Mouse (Mus musculus): ENCODE measurements around the gene Shkbp1. TPM values are rescaled to one million over a fixed set of nuclear protein-coding genes. Genes with fewer than 3 reads are reported as not detected.

The Shkbp1 gene
- polyA plus RNA-seq, 1 experiment from 2014 or later = 52.4 TPM

DNA sequence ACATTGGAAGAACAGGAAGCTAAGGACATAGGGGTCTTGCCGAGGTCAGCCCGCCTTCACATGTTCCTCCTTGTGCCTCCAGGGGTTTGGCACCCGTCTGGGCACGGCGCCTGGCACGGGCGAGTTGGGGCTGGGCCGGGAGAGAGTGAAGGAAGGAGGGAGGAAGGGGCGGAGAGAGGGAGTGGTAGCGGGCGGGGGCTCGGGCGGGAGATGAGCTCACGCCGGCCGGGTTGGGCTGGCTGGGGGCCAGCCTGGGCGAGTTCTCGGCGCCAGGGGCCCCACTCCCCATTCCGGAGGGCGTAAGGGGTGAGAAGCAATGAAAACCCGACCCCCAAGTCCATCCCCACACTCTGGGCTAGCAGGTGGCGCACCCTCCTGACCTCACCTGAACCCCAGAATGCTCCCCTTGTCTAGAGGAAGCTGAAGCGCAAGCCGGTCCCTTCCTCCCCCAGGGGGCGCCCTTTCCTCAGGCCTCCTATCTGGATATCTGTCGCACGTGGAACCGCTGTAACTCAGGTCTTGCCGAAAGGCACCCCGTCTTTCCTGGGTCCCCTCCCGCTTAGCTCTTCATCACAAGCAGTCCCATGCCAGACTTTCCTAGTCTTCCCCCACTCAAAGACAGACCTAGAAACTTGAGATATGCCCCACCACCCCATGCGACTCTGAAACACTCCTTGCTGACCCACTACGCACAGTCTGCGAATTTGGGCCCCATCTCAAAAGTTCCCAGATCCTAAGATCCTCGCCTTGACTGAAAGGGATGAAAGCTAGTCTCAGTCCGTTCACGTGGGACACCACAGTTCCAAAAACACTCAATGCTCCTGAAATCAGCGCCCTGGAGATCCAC lies 23.2 kb downstream of the Shkbp1 start:
- H3K9me3 ChIP-seq (replicated peaks; ENCODE audit: control insufficient read depth, low read length) = no peaks in the 10 kb centered on the region
- no peak; the same call in 1 of the 2 replicates for ATAC-seq
- H3K27ac ChIP-seq (ENCODE audit: low read depth, low read length) = no peak overlapping the region
- H3K36me3 ChIP-seq (ENCODE audit: control insufficient read depth, insufficient read depth, low read length) = 0 out of 2 replicates have a peak, but pooled peaks cover 2% of the 10 kb centered on the region
- peaks cover 13% of the 10 kb centered on the region for H3K4me1 ChIP-seq (ENCODE audit: control insufficient read depth, insufficient read depth, low read length)
- DNase-seq (ENCODE audit: low spot score) = peak; percentile 79
- H3K27me3 ChIP-seq (replicated peaks; ENCODE audit: control insufficient read depth, insufficient read depth, low read length) = peaks cover 72% of the 10 kb centered on the region
- H3K4me2 ChIP-seq (ENCODE audit: low read length) = peak overlapping the region; percentile 84
- peak overlapping the region; percentile 44 for H3K4me3 ChIP-seq (ENCODE audit: low read depth, low read length)
- 1% methylated on average over 37 of the region's 39 CpGs for WGBS
- peak overlapping the region; percentile 63 for H3K9ac ChIP-seq (ENCODE audit: low read length)

DNA sequence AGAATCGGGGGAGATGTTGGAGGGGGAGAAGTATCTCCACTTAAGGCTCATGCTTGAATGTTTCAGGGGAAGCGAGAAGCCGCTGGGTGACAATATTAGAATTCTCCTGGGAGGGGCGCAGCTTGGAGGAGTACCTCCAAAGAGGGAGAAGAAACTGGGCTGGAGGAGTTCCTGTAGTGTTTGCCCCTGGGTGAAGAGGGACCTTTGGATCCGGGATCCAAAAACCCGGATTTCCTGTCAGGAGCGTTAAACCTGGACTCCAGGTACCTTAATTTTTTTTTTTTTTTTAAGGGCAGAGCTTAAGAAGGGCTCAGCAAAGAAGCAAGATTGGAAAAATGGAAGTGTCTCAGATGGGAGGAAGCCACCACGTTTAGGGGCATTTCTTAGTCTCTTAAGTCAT lies 24.0 kb downstream of the Shkbp1 start:
- Histone ChIP-seq H3K4me2 (ENCODE audit: low read length) (peak overlapping the region; percentile 84; the same call in 1 of the 2 replicates), H3K9ac (ENCODE audit: low read length) (no peak overlapping the region), H3K9me3 (replicated peaks; ENCODE audit: control insufficient read depth, low read length) (no peaks in the 10 kb centered on the region), H3K4me3 (ENCODE audit: low read depth, low read length) (0 out of 2 replicates have a peak overlapping the region, but pooled peaks have one; percentile 44), H3K27me3 (replicated peaks; ENCODE audit: control insufficient read depth, insufficient read depth, low read length) (peaks cover 75% of the 10 kb centered on the region), H3K27ac (ENCODE audit: low read depth, low read length) (no peak overlapping the region), H3K36me3 (ENCODE audit: control insufficient read depth, insufficient read depth, low read length) (0 out of 2 replicates have a peak, but pooled peaks cover 2% of the 10 kb centered on the region), H3K4me1 (ENCODE audit: control insufficient read depth, insufficient read depth, low read length) (peaks cover 8% of the 10 kb centered on the region)
- 10% methylated on average over 8 of the region's 8 CpGs for WGBS
- DNase-seq (ENCODE audit: low spot score) (no peak), ATAC-seq (no peak)

GRCm38 (mm10) chr7:27331541-27331851 lies 24.3 kb downstream of the Shkbp1 start:
- no peak for ATAC-seq
- peaks cover 8% of the 10 kb centered on the region for H3K4me1 ChIP-seq (ENCODE audit: control insufficient read depth, insufficient read depth, low read length)

DNA sequence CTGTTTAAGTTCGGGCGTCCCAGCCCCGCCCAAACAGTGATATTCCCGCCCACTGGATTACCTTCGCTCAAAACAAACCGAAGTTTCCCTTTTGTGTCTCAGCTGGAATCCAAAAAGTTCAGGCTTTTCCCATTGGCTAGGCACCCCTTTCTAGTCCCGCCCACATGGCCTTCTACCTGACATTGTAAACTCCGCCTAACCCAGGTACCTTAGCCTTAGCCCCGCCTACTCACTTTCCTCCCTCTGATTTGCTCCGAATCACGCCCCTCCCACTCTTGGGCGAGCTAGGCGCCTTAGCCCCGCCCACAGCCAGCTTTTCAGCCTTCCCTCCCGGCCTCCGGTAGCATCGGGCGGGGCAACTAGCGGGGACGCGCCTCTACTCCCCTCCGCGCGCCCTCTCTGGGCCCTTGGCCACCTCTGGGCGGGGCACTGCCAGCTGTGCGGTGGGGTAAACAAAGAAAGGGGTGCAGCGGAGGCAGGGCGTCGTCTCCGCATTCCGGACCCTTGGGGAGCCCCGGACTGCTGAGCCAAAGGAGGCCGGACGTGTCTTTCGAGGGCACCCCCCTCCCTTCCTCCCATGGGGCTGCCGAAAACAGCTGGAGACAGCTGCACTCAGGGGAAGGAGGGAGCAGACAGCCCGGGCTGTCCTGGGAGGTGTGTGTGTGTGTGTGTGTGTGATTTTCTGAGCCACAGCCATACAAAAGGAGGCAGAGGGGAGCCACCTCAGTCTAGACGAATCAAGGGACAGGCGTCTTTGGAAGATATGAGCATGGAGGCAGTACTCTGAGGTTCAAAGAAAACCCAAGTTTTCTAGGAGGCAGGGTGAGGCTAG lies 24.9 kb downstream of the Shkbp1 start:
- Histone ChIP-seq H3K4me1 (ENCODE audit: control insufficient read depth, insufficient read depth, low read length) (peaks cover 10% of the 10 kb centered on the region), H3K27me3 (replicated peaks; ENCODE audit: control insufficient read depth, insufficient read depth, low read length) (peaks cover 83% of the 10 kb centered on the region), H3K9ac (ENCODE audit: low read length) (no peak overlapping the region), H3K4me2 (ENCODE audit: low read length) (peak overlapping the region; percentile 52), H3K36me3 (ENCODE audit: control insufficient read depth, insufficient read depth, low read length) (0 out of 2 replicates have a peak, but pooled peaks cover 2% of the 10 kb centered on the region), H3K4me3 (ENCODE audit: low read depth, low read length) (peak overlapping the region; percentile 26), H3K9me3 (replicated peaks; ENCODE audit: control insufficient read depth, low read length) (no peaks in the 10 kb centered on the region), H3K27ac (ENCODE audit: low read depth, low read length) (no peak overlapping the region)
- WGBS = 2% methylated on average over 39 of the region's 39 CpGs
- ATAC-seq (no peak; the same call in 1 of the 2 replicates), DNase-seq (ENCODE audit: low spot score) (peak; percentile 77)

More at GRCm38 (mm10) chr7:27331541-27331851, 24.3 kb downstream of the Shkbp1 start:
- no peak for DNase-seq (ENCODE audit: low spot score)
- H3K27me3 ChIP-seq (replicated peaks; ENCODE audit: control insufficient read depth, insufficient read depth, low read length) = peaks cover 77% of the 10 kb centered on the region
- H3K36me3 ChIP-seq (ENCODE audit: control insufficient read depth, insufficient read depth, low read length) = 0 out of 2 replicates have a peak, but pooled peaks cover 2% of the 10 kb centered on the region
- no peak overlapping the region for H3K4me2 ChIP-seq (ENCODE audit: low read length)
- no peak overlapping the region for H3K9ac ChIP-seq (ENCODE audit: low read length)
- no peaks in the 10 kb centered on the region for H3K9me3 ChIP-seq (replicated peaks; ENCODE audit: control insufficient read depth, low read length)
- 3% methylated on average over 8 of the region's 8 CpGs for WGBS
- H3K27ac ChIP-seq (ENCODE audit: low read depth, low read length) = no peak overlapping the region
- H3K4me3 ChIP-seq (ENCODE audit: low read depth, low read length) = no peak overlapping the region

DNA sequence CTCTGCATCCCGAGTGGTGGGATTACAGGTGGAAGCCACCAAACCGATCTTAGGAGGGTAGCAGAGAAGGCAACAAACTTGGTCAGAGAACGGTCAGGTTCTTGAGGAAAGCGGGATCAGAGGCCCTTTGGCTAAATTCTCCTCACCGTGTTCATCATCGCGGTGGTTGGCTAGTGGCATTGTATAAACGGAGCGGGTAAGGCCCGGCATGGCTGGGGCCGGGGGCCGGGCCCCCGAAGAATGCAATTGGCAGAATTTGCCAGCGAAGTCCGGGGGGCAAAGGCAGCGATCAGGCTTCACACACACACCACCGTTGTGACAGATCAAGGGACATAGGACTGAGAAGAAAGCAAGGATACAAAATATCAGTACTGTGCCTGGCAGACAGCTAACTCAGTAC lies 25.8 kb downstream of the Shkbp1 start:
- DNase-seq (ENCODE audit: low spot score) (no peak), ATAC-seq (no peak)
- WGBS = 24% methylated on average over 17 of the region's 17 CpGs
- Histone ChIP-seq H3K27ac (ENCODE audit: low read depth, low read length) (no peak overlapping the region), H3K27me3 (replicated peaks; ENCODE audit: control insufficient read depth, insufficient read depth, low read length) (peaks cover 91% of the 10 kb centered on the region), H3K9ac (ENCODE audit: low read length) (no peak overlapping the region), H3K4me3 (ENCODE audit: low read depth, low read length) (peak overlapping the region; percentile 26; the same call in 1 of the 2 replicates), H3K36me3 (ENCODE audit: control insufficient read depth, insufficient read depth, low read length) (0 out of 2 replicates have a peak, but pooled peaks cover 2% of the 10 kb centered on the region), H3K4me1 (ENCODE audit: control insufficient read depth, insufficient read depth, low read length) (peaks cover 14% of the 10 kb centered on the region), H3K9me3 (replicated peaks; ENCODE audit: control insufficient read depth, low read length) (no peaks in the 10 kb centered on the region), H3K4me2 (ENCODE audit: low read length) (peak overlapping the region; percentile 52)

- Histone ChIP-seq H3K4me2 (ENCODE audit: low read length) (peak overlapping the region; percentile 45; the same call in 1 of the 2 replicates), H3K4me1 (ENCODE audit: control insufficient read depth, insufficient read depth, low read length) (peaks cover 14% of the 10 kb centered on the region), H3K27ac (ENCODE audit: low read depth, low read length) (no peak overlapping the region), H3K27me3 (replicated peaks; ENCODE audit: control insufficient read depth, insufficient read depth, low read length) (peaks cover 86% of the 10 kb centered on the region), H3K9me3 (replicated peaks; ENCODE audit: control insufficient read depth, low read length) (no peaks in the 10 kb centered on the region), H3K36me3 (ENCODE audit: control insufficient read depth, insufficient read depth, low read length) (0 out of 2 replicates have a peak, but pooled peaks cover 2% of the 10 kb centered on the region), H3K4me3 (ENCODE audit: low read depth, low read length) (peak overlapping the region; percentile 13; the same call in 1 of the 2 replicates), H3K9ac (ENCODE audit: low read length) (no peak overlapping the region)
- peak; percentile 41 for ATAC-seq
- DNase-seq (ENCODE audit: low spot score) = peak; percentile 84
- WGBS = 5% methylated on average over 45 of the region's 45 CpGs
These were observed 26.4 kb downstream of the Shkbp1 start for GRCm38 (mm10) chr7:27329326-27329947.

- H3K27ac ChIP-seq (ENCODE audit: low read depth, low read length) = no peak overlapping the region
- H3K9me3 ChIP-seq (replicated peaks; ENCODE audit: control insufficient read depth, low read length) = no peaks in the 10 kb centered on the region
- H3K4me2 ChIP-seq (ENCODE audit: low read length) = no peak overlapping the region
- peaks cover 80% of the 10 kb centered on the region for H3K27me3 ChIP-seq (replicated peaks; ENCODE audit: control insufficient read depth, insufficient read depth, low read length)
- 46% methylated on average over 16 of the region's 16 CpGs for WGBS
- H3K36me3 ChIP-seq (ENCODE audit: control insufficient read depth, insufficient read depth, low read length) = 0 out of 2 replicates have a peak, but pooled peaks cover 2% of the 10 kb centered on the region
- DNase-seq (ENCODE audit: low spot score) (no peak), ATAC-seq (no peak)
- H3K4me3 ChIP-seq (ENCODE audit: low read depth, low read length) = no peak overlapping the region
- H3K9ac ChIP-seq (ENCODE audit: low read length) = no peak overlapping the region
- H3K4me1 ChIP-seq (ENCODE audit: control insufficient read depth, insufficient read depth, low read length) = peaks cover 14% of the 10 kb centered on the region
These were observed 27.2 kb downstream of the Shkbp1 start for GRCm38 (mm10) chr7:27328648-27329047.

DNA sequence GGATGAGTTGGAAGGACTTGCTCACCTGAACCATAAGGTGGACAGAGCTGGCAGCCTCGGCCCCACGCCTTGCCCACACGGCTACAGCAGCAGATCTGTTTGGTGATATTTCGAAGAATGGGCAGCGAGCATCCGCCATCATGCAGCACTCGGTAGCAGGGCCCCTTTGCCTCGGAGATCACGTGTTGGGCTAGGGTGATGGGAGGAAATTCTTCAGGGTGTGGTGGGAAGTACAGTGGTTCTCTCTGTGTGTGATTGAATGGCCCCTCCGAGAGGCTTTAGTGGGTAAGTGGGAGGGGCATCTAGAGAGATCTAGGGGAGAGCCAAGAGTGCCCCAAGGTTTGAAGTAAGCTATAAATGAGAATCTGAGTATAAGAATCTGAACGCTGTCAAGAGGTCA lies 27.7 kb downstream of the Shkbp1 start:
- ATAC-seq (no peak), DNase-seq (ENCODE audit: low spot score) (no peak)
- Histone ChIP-seq H3K27ac (ENCODE audit: low read depth, low read length) (no peak overlapping the region), H3K9me3 (replicated peaks; ENCODE audit: control insufficient read depth, low read length) (no peaks in the 10 kb centered on the region), H3K4me1 (ENCODE audit: control insufficient read depth, insufficient read depth, low read length) (peaks cover 13% of the 10 kb centered on the region), H3K36me3 (ENCODE audit: control insufficient read depth, insufficient read depth, low read length) (0 out of 2 replicates have a peak, but pooled peaks cover 2% of the 10 kb centered on the region), H3K9ac (ENCODE audit: low read length) (no peak overlapping the region), H3K4me2 (ENCODE audit: low read length) (no peak overlapping the region), H3K4me3 (ENCODE audit: low read depth, low read length) (no peak overlapping the region), H3K27me3 (replicated peaks; ENCODE audit: control insufficient read depth, insufficient read depth, low read length) (peaks cover 77% of the 10 kb centered on the region)
- 88% methylated on average over 11 of the region's 11 CpGs for WGBS

All from forebrain, embryonic 14.5 days (tissue).